Mouse (Mus musculus) stomach, postnatal 0 days (tissue): Measurements from ENCODE around the gene Ddx18.

Source experiments
- CTCF ChIP-seq: IDR thresholded peaks from 2 replicates; pipeline ENCODE4 v1.5.1; 2016; ENCODE audit warnings: antibody characterized with exemption, low read depth, mild to moderate bottlenecking, moderate library complexity
- EP300 ChIP-seq: optimal IDR thresholded peaks from 2 replicates; pipeline ENCODE3; 2016; ENCODE audit warnings: antibody characterized with exemption

DNA sequence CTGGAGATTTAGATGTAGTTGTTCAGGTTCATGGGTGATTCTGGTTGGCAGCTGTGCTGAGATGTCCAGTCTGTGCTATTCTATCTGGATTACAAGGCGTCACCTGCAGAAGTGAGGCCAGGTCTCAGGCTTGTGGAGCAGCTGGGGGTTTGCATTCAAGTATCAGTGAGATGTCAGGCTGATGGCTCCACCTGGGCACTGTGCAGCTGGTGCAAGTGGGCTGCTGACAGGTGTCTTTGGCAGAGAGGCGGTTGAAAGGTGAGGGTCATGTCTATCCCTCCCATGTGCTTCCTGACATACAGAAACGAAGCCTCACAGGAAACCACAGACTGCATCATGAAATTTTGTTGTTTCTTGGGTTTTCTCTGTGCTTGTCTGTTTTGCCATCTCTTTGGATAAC lies 30.6 kb upstream of the Ddx18 start:
- TF ChIP-seq CTCF (no peak), EP300 (no peak)
